Mouse (Mus musculus) ES-Bruce4 (cell line): Measurements from ENCODE around the gene Tpt1. TPM values are rescaled to one million over a fixed set of nuclear protein-coding genes. Genes with fewer than 3 reads are reported as not detected.

Source experiments
- H3K27ac ChIP-seq: 2 replicates; pipeline ENCODE4 v1.5.1; 2012; ENCODE audit warnings: low read length, inconsistent platforms; ENCODE audit not compliant: insufficient read depth
- H3K27me3 ChIP-seq: 2 replicates; pipeline ENCODE4 v1.6.1; 2012; ENCODE audit warnings: mild to moderate bottlenecking, low read length, inconsistent platforms; ENCODE audit not compliant: control insufficient read depth, poor library complexity, insufficient read depth, severe bottlenecking
- H3K36me3 ChIP-seq: 2 replicates; pipeline ENCODE4 v1.6.1; 2012; ENCODE audit warnings: inconsistent platforms, mild to moderate bottlenecking, low read length, moderate library complexity; ENCODE audit not compliant: control insufficient read depth, poor library complexity, insufficient read depth, severe bottlenecking
- H3K4me1 ChIP-seq: one replicate; pipeline ENCODE4 v1.8.1; 2011; ENCODE audit warnings: low read length; ENCODE audit not compliant: control insufficient read depth, insufficient read depth
- H3K4me3 ChIP-seq: 2 replicates; pipeline ENCODE4 v1.5.1; 2011; ENCODE audit warnings: low read depth, mild to moderate bottlenecking, low read length
- H3K9ac ChIP-seq: 2 replicates; pipeline ENCODE4 v1.6.1; 2012; ENCODE audit warnings: low read depth, mild to moderate bottlenecking, inconsistent platforms; ENCODE audit not compliant: poor library complexity, severe bottlenecking
- H3K9me3 ChIP-seq: replicated peaks from 2 replicates; pipeline ENCODE4 v1.6.1; 2012; ENCODE audit warnings: mild to moderate bottlenecking, low read length, inconsistent platforms; ENCODE audit not compliant: control insufficient read depth, poor library complexity, insufficient read depth, severe bottlenecking
- CTCF ChIP-seq: IDR thresholded peaks from one replicate; pipeline ENCODE4 v1.8.1; 2011; ENCODE audit warnings: low read depth, low read length
- EP300 ChIP-seq: IDR thresholded peaks from 2 replicates; pipeline ENCODE4 v1.6.1; 2011; ENCODE audit warnings: low read depth, low read length; ENCODE audit not compliant: insufficient read depth
- POLR2A ChIP-seq: IDR thresholded peaks from one replicate; pipeline ENCODE4 v1.8.1; 2011; ENCODE audit warnings: low read length; ENCODE audit not compliant: insufficient read depth
- polyA plus RNA-seq: library from polyadenylated mRNA; stranded (reverse); fragments of >200 nt; gene quantifications from 2 replicates; pipeline ENCODE4 v1.2.4, GENCODE M21; 2011; ENCODE audit warnings: low read depth; ENCODE audit not compliant: missing spikeins, insufficient read depth, insufficient read length

Tpt1 gene
- polyA plus RNA-seq, 1 experiment = 3,539 TPM

GRCm38 (mm10) chr14:75832031-75832430 lies 12.9 kb upstream of the Tpt1 start:
- TF ChIP-seq POLR2A = no peak
- no peak for TF ChIP-seq CTCF
- no peak for TF ChIP-seq EP300
- no peaks in the 10 kb centered on the region for H3K9me3 ChIP-seq
- H3K4me1 ChIP-seq = peaks cover 4% of the 10 kb centered on the region

DNA sequence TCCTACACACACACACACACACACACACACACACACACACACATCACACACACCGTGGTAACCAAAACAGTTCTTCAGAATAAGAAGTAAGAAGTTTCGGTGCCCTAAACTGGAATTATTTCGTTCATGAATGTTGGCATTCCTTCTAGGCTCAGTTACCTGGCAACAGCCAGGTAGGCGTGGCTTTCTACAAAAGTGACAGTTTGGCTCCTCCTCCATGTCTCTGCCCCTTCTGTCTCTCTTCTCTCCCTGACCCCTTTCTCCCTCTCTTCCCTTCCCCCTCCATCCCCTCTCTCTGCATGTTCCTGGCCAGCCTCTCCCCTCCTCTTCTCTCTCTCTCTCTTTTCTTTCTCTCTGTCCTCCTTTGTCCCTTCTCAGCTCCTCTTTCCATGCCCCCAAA lies 11.9 kb upstream of the Tpt1 start:
- H3K4me3 ChIP-seq = no peak overlapping the region; the same call in 1 of the 2 replicates
- TF ChIP-seq EP300 = no peak
- no peak for TF ChIP-seq POLR2A
- TF ChIP-seq CTCF = no peak
- peak overlapping the region; percentile 67 for H3K9ac ChIP-seq

More at GRCm38 (mm10) chr14:75832031-75832430, 12.9 kb upstream of the Tpt1 start:
- Histone ChIP-seq H3K9ac (no peak overlapping the region), H3K27ac (no peak overlapping the region), H3K36me3 (no peaks in the 10 kb centered on the region), H3K27me3 (no peaks in the 10 kb centered on the region), H3K4me3 (no peak overlapping the region)

GRCm38 (mm10) chr14:75833546-75834250 lies 11.2 kb upstream of the Tpt1 start:
- Histone ChIP-seq H3K9me3 (no peaks in the 10 kb centered on the region), H3K4me1 (peaks cover 2% of the 10 kb centered on the region), H3K27me3 (no peaks in the 10 kb centered on the region), H3K9ac (peak overlapping the region; percentile 67), H3K27ac (peak overlapping the region; percentile 72), H3K4me3 (peak overlapping the region; percentile 96), H3K36me3 (no peaks in the 10 kb centered on the region)
- TF ChIP-seq POLR2A = no peak
- no peak for TF ChIP-seq EP300
- no peak for TF ChIP-seq CTCF

More for the DNA sequence above, 11.9 kb upstream of the Tpt1 start:
- Histone ChIP-seq H3K9me3 (no peaks in the 10 kb centered on the region), H3K4me1 (peaks cover 4% of the 10 kb centered on the region), H3K27me3 (no peaks in the 10 kb centered on the region), H3K27ac (no peak overlapping the region), H3K36me3 (no peaks in the 10 kb centered on the region)

- TF ChIP-seq CTCF (no peak), POLR2A (no peak), EP300 (no peak)
- Histone ChIP-seq H3K9me3 (no peaks in the 10 kb centered on the region), H3K4me3 (peak overlapping the region; percentile 96)
Measured at GRCm38 (mm10) chr14:75834251-75834738, 10.6 kb upstream of the Tpt1 start.

DNA sequence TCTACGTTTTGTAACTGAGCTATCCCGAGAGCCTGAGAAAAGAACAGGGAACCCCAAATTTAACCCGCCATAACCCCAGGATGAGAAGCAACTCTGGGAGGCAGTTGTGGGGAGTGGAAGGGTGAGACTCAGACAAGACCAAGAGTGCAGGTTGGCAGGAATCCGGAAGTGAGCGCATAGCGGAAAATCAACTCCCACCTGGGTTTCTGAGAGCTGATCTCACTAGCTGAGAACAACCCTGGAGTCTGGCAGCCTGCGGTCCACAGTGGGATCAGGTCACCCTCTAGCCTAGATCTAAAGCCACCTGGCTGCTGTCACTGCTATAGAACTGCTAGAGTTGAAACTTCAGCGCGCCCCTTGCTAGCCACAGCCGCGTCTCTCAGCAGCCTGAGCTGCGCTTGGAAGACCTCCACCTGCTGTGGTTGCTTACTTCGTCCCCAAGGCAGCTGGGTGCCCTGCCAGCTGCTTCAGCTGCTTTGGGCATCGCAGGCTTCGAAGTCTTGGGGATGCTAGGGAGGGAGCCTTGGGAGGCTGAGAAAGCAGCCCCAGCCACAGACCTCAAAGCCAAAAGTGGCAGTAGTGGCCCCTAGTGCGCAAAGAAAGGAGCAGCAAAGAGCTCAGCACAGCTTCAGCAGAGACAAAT lies 10.0 kb upstream of the Tpt1 start:
- no peaks in the 10 kb centered on the region for H3K36me3 ChIP-seq
- H3K27ac ChIP-seq = peak overlapping the region; percentile 59
- H3K4me3 ChIP-seq = peak overlapping the region; percentile 96
- H3K9me3 ChIP-seq = no peaks in the 10 kb centered on the region
- peaks cover 2% of the 10 kb centered on the region for H3K4me1 ChIP-seq
- H3K9ac ChIP-seq = peak overlapping the region; percentile 67
- no peaks in the 10 kb centered on the region for H3K27me3 ChIP-seq
- TF ChIP-seq POLR2A = no peak
- peak; percentile 28 for TF ChIP-seq CTCF
- TF ChIP-seq EP300 = no peak

More at GRCm38 (mm10) chr14:75834251-75834738, 10.6 kb upstream of the Tpt1 start:
- H3K9ac ChIP-seq = peak overlapping the region; percentile 67
- H3K36me3 ChIP-seq = no peaks in the 10 kb centered on the region
- H3K4me1 ChIP-seq = peaks cover 2% of the 10 kb centered on the region
- peak overlapping the region; percentile 72 for H3K27ac ChIP-seq
- no peaks in the 10 kb centered on the region for H3K27me3 ChIP-seq

- Histone ChIP-seq H3K9ac (no peak overlapping the region), H3K27me3 (no peaks in the 10 kb centered on the region), H3K9me3 (no peaks in the 10 kb centered on the region), H3K36me3 (no peaks in the 10 kb centered on the region), H3K4me3 (no peak overlapping the region), H3K27ac (no peak overlapping the region), H3K4me1 (peaks cover 2% of the 10 kb centered on the region)
- TF ChIP-seq EP300 = no peak
- no peak for TF ChIP-seq CTCF
- no peak for TF ChIP-seq POLR2A
Measured at GRCm38 (mm10) chr14:75836579-75836978, 8.3 kb upstream of the Tpt1 start.
